Mouse (Mus musculus): ENCODE measurements at regions not wholly inside any gene's neighbourhood (a gene's known extent, or its start where the extent isn't known, plus 50 kb on each side); places are given as distances from the start of the nearest gene placed in this dataset.

GRCm38 (mm10) chr3:23071486-23071885 is 995.0 kb downstream of the Tbl1xr1 start:
- no peak overlapping the region for H3K4me2 ChIP-seq (replicated peaks; ENCODE audit: low read depth, low read length)
- no peaks in the 10 kb centered on the region for H3K4me1 ChIP-seq (ENCODE audit: insufficient read depth, low read depth, low read length)
- DNase-seq (ENCODE audit: low spot score) (no peak), ATAC-seq (no peak)
- H3K9ac ChIP-seq (replicated peaks; ENCODE audit: low read depth), result no peak overlapping the region
- H3K4me3 ChIP-seq (ENCODE audit: low read depth, low read length), result no peak overlapping the region
- no peak overlapping the region for H3K27ac ChIP-seq (ENCODE audit: low read length)
- H3K9me3 ChIP-seq (ENCODE audit: low read length), result no peaks in the 10 kb centered on the region
- TF ChIP-seq EP300 (IDR thresholded peaks at IDR 0.05) (no peak), CTCF (IDR thresholded peaks at IDR 0.05) (no peak)
- WGBS, result 87% methylated on average over 2 of the region's 2 CpGs
- no peaks in the 10 kb centered on the region for H3K36me3 ChIP-seq (ENCODE audit: insufficient read depth, low read length)
- H3K27me3 ChIP-seq (replicated peaks; ENCODE audit: insufficient read depth, low read length), result no peaks in the 10 kb centered on the region

Data from lung, postnatal 0 days (tissue).